Mouse (Mus musculus) limb, embryonic 12.5 days (tissue): ENCODE measurements around the gene Kctd19. TPM values are rescaled to one million over a fixed set of nuclear protein-coding genes. Genes with fewer than 3 reads are reported as not detected.

ENCODE experiments used
- ATAC-seq: fragments of 200-750 bp; cut with Nextera tagmentation; 2 replicates; pipeline ENCODE4 v1.8.0; 2017; ENCODE audit warnings: low read depth, moderate TSS enrichment; ENCODE audit not compliant: insufficient number of reproducible peaks, insufficient read depth, low FRiP score, low TSS enrichment
- H3K27ac ChIP-seq: fragments of 300-500 bp; sonication (generic); 2 replicates; pipeline ENCODE4 v1.5.1; 2016; ENCODE audit warnings: mild to moderate bottlenecking, moderate library complexity
- H3K27me3 ChIP-seq: fragments of 300-500 bp; sonication (generic); 2 replicates; pipeline ENCODE4 v1.6.1; 2016; ENCODE audit warnings: mild to moderate bottlenecking, moderate library complexity
- H3K36me3 ChIP-seq: fragments of 300-500 bp; sonication (generic); 2 replicates; pipeline ENCODE4 v1.6.1; 2016; ENCODE audit warnings: mild to moderate bottlenecking, moderate library complexity
- H3K4me1 ChIP-seq: fragments of 300-500 bp; sonication (generic); replicated peaks from 2 replicates; pipeline ENCODE4 v1.6.1; 2016
- H3K4me2 ChIP-seq: fragments of 300-500 bp; sonication (generic); 2 replicates; pipeline ENCODE4 v1.6.1; 2016; ENCODE audit warnings: mild to moderate bottlenecking, moderate library complexity
- H3K4me3 ChIP-seq: fragments of 300-500 bp; sonication (generic); replicated peaks from 2 replicates; pipeline ENCODE4 v1.5.1; 2016; ENCODE audit warnings: mild to moderate bottlenecking
- H3K9ac ChIP-seq: fragments of 300-500 bp; sonication (generic); replicated peaks from 2 replicates; pipeline ENCODE4 v1.6.1; 2016; ENCODE audit warnings: mild to moderate bottlenecking, moderate library complexity
- H3K9me3 ChIP-seq: fragments of 300-500 bp; sonication (generic); 2 replicates; pipeline ENCODE4 v1.6.1; 2016; ENCODE audit warnings: mild to moderate bottlenecking, moderate library complexity
- WGBS: fragments of 180-500 bp; shearing (Covaris S2); methylation state at CpG from one replicate; pipeline ENCODE4 v1.1.7; 2016; 5-methylcytosine and 5-hydroxymethylcytosine counted together
- polyA plus RNA-seq: library from polyadenylated mRNA; unstranded; fragments of >200 nt; fragmentation: Nextera tagmentation; extraction: Ambion mirVana; gene quantifications from 2 replicates; pipeline ENCODE4 v1.2.1, GENCODE M21; 2016

Gene Kctd19
- not detected in 2 replicates for polyA plus RNA-seq

DNA sequence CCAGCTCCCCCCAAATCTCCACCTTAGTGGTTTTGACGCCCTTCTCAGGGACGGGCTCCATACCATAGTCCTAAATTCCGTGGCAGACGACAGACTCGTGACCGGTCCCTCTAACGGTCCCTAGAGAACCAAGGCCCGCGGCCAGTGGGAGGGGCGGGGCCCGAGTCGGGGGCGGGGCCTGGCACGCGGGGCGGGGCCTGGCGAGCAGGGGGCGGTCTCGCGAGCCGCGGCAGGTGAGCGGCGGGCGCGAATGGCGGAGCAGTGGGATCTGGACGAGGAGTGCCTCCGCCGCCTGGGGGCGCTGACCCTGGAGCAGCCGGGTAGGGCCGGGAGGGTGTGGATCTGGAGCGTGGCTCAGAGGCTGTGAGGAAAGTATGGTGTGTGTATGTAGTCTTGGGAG, at the start of gene Kctd19, which contains the start of gene Lrrc36:
Gene Kctd19 (minus strand): TSS at position 112 of the 400 bp plus-strand sequence.
Gene Lrrc36 (plus strand): TSS at position 181 of the 400 bp plus-strand sequence.
- Histone ChIP-seq H3K4me3 (peak within 1 kb of the TSS; percentile 29), H3K27me3 (peaks cover 38% of the 10 kb centered on the region), H3K4me2 (peak within 1 kb of the TSS; percentile 53), H3K9me3 (peaks cover 6% of the 10 kb centered on the region; the same call in 1 of the 2 replicates), H3K27ac (no peak within 1 kb of the TSS), H3K4me1 (peaks cover 7% of the 10 kb centered on the region), H3K36me3 (no peaks in the 10 kb centered on the region), H3K9ac (no peak within 1 kb of the TSS; the same call in 1 of the 2 replicates)
- no peak for ATAC-seq
- 1% methylated on average over 34 of the region's 34 CpGs for WGBS

DNA sequence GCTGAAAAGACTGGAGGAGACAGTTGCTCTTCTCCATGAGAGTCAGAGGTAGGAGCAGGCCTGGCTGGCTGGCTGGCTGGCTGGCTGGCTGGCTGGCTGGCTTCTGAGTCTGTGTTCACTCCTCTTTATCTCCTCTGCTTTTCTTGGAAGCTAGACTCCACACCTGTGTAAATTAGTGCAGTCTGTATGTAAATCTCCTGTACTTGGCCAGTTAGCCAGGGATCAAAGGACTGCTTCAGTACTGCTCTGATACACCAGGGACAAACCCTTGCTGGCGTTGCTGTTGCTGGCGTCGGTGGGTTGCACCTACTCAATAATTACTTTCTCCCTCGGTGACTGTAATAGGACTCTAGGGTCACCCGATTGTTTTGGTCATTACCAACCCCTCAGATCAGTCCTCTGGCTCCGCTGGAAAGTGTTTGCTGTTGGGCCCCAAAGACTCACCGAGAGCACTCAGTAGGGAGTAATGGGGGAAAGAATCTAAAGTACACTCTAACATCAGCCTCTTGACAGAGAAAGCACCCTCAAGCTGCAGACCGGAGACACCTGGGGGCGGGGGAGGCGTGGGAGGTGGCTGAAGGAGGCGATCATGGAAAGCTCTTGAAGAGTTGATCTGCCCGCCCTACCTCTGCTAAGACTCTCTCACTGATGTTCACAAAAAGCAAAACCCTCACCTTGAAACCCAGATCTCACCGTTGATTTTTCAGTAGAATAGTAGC, 47.9 kb upstream of the Kctd19 start:
- no peaks in the 10 kb centered on the region for H3K9me3 ChIP-seq
- peaks cover 12% of the 10 kb centered on the region for H3K4me1 ChIP-seq
- no peak overlapping the region for H3K4me2 ChIP-seq
- ATAC-seq: no peak
- H3K36me3 ChIP-seq: no peaks in the 10 kb centered on the region
- no peak overlapping the region for H3K4me3 ChIP-seq
- no peak overlapping the region for H3K27ac ChIP-seq
- WGBS: 48% methylated on average over 13 of the region's 13 CpGs
- no peaks in the 10 kb centered on the region for H3K27me3 ChIP-seq
- no peak overlapping the region for H3K9ac ChIP-seq

DNA sequence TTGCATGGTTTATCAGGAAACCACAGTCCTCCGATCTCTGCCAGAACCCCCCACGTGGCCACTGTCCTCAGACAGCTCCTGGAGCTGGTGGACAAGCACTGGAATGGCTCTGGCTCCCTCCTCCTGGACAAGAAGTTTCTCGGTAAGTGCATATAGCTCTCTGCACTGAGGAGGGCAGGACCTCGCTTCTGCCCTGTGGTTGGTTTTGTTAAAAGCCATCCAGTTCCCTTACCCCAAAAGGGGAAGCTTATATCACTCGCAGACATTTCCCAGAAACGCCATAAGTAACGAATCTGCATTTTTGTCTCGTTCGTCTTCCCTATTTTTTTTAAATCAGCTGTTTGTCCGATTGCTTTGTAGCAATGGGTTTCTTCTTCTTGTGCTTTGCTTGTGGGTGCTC, 41.9 kb upstream of the Kctd19 start:
- Histone ChIP-seq H3K27ac (no peak overlapping the region), H3K4me3 (no peak overlapping the region)
- WGBS: 64% methylated on average over 10 of the region's 10 CpGs

DNA sequence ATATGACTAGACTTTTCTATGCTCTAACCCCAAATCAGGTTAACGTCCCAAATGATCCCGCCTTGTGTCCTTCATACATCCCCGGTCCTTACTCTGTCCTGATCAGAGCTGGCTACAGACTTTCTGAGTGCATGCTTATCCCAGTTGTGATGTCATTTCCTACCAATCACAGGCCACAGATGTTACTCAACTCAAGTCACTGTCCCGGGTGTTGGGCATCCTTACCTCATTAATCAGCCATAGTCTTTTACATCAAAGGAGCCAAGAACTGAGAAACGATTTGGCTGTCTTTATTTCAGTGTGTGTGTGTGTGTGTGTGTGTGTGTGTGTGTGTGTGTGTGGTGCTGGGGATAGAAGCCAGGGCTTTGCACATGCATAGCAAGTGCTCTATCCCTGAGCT, 40.8 kb upstream of the Kctd19 start:
- H3K9ac ChIP-seq: no peak overlapping the region
- no peak overlapping the region for H3K4me3 ChIP-seq
- no peak for ATAC-seq
- H3K27me3 ChIP-seq: no peaks in the 10 kb centered on the region
- H3K4me2 ChIP-seq: no peak overlapping the region
- H3K27ac ChIP-seq: no peak overlapping the region
- no peaks in the 10 kb centered on the region for H3K4me1 ChIP-seq
- H3K36me3 ChIP-seq: no peaks in the 10 kb centered on the region
- WGBS: 63% methylated on average over 5 of the region's 5 CpGs
- no peaks in the 10 kb centered on the region for H3K9me3 ChIP-seq

More for the DNA sequence above, 41.9 kb upstream of the Kctd19 start:
- H3K36me3 ChIP-seq: no peaks in the 10 kb centered on the region
- no peaks in the 10 kb centered on the region for H3K9me3 ChIP-seq
- H3K4me1 ChIP-seq: no peaks in the 10 kb centered on the region
- no peaks in the 10 kb centered on the region for H3K27me3 ChIP-seq
- H3K4me2 ChIP-seq: no peak overlapping the region
- ATAC-seq: no peak
- no peak overlapping the region for H3K9ac ChIP-seq

DNA sequence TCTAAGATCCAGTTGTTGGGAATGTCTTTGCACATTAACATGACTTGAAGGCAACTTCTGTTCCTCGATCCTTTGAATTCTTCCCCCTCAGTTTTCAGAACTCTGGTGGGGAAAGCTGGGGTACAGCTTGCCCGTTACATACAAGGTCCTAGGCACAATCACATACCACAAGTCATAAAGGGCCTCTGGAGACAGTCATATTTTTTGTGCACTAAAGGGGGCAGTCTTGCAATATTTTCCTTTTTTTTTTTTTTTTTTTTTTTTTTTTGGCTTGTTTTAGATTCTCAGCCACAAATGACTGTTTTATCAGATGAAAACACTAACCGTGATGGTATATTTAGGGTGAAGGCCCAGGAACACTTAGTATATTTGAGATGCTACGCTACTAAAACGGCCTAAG, 40.0 kb upstream of the Kctd19 start:
- H3K4me2 ChIP-seq: no peak overlapping the region
- no peaks in the 10 kb centered on the region for H3K9me3 ChIP-seq
- ATAC-seq: no peak
- no peak overlapping the region for H3K27ac ChIP-seq
- H3K9ac ChIP-seq: no peak overlapping the region
- H3K4me1 ChIP-seq: no peaks in the 10 kb centered on the region
- no peak overlapping the region for H3K4me3 ChIP-seq
- no peaks in the 10 kb centered on the region for H3K27me3 ChIP-seq
- 75% methylated on average over 5 of the region's 5 CpGs for WGBS
- no peaks in the 10 kb centered on the region for H3K36me3 ChIP-seq

DNA sequence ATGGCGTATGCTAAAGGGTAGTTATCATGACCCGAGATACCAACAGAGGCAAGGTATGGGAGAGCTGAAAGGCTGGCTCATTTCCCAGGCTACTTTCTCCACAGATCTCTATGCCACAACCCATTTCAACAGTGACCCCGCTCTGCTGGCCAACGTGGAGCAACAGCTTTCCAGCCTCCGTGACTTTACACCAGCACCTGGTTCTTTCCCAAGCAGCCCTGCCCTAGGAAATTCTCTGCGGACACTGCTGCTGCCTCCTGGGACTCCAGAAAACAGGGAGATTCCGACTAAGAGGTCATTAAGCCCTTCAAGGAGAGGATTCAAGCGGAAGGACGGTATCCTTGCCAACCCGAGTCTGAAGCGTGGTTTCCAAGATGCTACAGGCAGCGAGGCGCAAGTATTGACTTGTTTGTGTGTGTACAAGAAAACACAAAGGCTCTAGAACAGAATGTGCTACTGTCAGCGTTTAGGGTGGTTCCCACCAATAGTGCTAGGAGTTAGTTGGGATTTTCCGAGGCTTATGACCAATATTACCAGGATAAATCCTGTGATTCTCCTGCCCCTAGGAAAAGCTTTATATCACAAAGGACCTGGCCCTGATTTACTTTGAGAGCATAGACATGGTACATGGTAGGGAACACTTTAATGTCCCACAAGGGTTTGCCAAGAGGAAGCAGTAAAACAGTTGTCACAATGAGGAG, 38.8 kb upstream of the Kctd19 start:
- H3K4me1 ChIP-seq: no peaks in the 10 kb centered on the region
- no peaks in the 10 kb centered on the region for H3K36me3 ChIP-seq
- no peak overlapping the region for H3K4me2 ChIP-seq
- H3K9ac ChIP-seq: no peak overlapping the region
- WGBS: 70% methylated on average over 15 of the region's 15 CpGs
- no peak overlapping the region for H3K4me3 ChIP-seq
- no peaks in the 10 kb centered on the region for H3K9me3 ChIP-seq
- H3K27me3 ChIP-seq: no peaks in the 10 kb centered on the region
- H3K27ac ChIP-seq: no peak overlapping the region
- ATAC-seq: no peak

DNA sequence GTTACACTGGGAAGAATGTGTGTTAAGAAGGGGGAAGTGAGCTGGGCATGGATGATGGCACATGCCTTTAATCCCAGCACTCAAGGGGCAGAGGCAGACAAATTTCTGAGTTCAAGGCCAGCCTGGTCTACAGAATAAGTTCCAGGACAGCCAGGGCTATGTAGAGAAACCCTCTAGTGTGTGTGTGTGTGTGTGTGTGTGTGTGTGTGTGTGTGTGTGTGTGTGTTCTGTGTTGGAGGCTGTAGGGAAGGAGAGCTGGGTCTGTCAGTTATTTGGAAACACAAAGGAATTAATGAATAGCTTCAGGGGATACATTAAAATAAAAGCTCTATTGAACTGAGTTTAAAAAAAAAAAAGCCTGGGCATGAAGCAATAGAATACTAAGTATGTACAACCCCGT, 37.7 kb upstream of the Kctd19 start:
- Histone ChIP-seq H3K4me3 (no peak overlapping the region), H3K9me3 (no peaks in the 10 kb centered on the region), H3K9ac (no peak overlapping the region), H3K36me3 (no peaks in the 10 kb centered on the region), H3K27ac (no peak overlapping the region), H3K27me3 (no peaks in the 10 kb centered on the region), H3K4me2 (no peak overlapping the region), H3K4me1 (peaks cover 3% of the 10 kb centered on the region; the same call in 1 of the 2 replicates)
- ATAC-seq: no peak
- WGBS: 71% methylated on average over 1 of the region's 1 CpGs

DNA sequence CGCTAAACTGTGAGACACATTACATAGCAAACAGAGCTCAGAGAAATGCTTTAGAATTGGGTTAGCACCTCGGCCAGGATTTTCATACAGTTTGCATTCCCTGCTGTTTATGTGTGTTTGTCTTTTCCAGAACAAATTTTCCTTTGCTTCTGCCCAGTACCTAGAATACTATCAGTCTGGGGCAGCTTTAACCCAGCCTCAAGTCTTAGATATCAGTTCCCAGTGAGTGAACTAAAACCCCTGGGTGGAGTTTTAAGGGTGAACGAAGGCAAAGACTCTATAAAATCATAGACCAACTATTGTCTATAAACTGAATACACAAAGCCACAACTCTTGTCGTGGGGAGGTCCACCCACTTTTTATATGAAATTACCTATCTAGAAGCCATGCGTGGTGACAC, 35.3 kb upstream of the Kctd19 start:
- H3K9me3 ChIP-seq: no peaks in the 10 kb centered on the region
- no peaks in the 10 kb centered on the region for H3K27me3 ChIP-seq
- H3K9ac ChIP-seq: no peak overlapping the region
- ATAC-seq: no peak
- no peak overlapping the region for H3K27ac ChIP-seq
- no peak overlapping the region for H3K4me2 ChIP-seq
- 81% methylated on average over 5 of the region's 5 CpGs for WGBS
- H3K4me3 ChIP-seq: no peak overlapping the region
- peaks cover 9% of the 10 kb centered on the region; the same call in 1 of the 2 replicates for H3K4me1 ChIP-seq
- H3K36me3 ChIP-seq: no peaks in the 10 kb centered on the region

DNA sequence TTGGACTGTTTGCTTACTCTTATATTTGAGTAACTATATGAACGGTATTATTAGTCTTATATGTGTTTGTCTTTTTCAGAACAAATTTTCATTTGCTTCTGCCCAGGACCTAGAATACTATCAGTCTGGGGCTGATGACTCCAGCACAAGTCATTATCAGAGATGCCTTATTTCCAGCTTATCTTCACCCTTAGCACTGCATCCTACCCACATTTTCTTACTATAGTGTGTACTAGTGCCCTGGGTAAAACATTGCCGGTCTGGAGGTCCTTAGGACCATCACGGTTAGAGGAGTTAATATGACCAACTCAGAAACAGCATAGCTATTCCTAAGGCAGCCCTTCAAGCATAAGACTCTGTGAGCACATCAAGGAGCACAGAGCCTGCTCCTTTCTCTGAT, 34.9 kb upstream of the Kctd19 start:
- Histone ChIP-seq H3K4me1 (peaks cover 9% of the 10 kb centered on the region; the same call in 1 of the 2 replicates), H3K9ac (no peak overlapping the region), H3K4me2 (no peak overlapping the region), H3K9me3 (no peaks in the 10 kb centered on the region), H3K27ac (no peak overlapping the region), H3K36me3 (no peaks in the 10 kb centered on the region), H3K27me3 (no peaks in the 10 kb centered on the region), H3K4me3 (no peak overlapping the region)
- ATAC-seq: no peak
- 91% methylated on average over 3 of the region's 3 CpGs for WGBS

DNA sequence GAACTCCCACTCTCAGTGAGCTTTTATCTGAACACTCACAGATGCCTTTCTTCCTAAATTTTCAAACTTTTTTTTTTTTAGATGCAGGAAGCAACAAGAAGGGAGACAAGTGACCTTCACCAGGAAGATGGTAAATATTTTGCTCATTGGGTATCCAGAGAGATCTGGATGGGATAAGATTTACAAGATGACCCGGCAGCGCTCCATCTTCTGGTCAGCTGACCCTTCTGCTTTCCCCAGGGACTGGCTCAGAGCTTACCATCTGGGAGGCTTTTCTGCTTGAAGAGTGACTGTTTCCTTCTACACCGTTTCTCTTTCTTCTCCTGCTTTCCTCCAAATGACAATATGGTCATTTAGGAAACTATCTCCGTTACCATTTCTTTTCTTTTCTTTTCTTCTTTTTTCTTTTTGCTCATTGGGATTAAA, 32.8 kb upstream of the Kctd19 start:
- WGBS: 34% methylated on average over 4 of the region's 4 CpGs
- peak overlapping the region; percentile 19; the same call in 1 of the 2 replicates for H3K4me2 ChIP-seq

DNA sequence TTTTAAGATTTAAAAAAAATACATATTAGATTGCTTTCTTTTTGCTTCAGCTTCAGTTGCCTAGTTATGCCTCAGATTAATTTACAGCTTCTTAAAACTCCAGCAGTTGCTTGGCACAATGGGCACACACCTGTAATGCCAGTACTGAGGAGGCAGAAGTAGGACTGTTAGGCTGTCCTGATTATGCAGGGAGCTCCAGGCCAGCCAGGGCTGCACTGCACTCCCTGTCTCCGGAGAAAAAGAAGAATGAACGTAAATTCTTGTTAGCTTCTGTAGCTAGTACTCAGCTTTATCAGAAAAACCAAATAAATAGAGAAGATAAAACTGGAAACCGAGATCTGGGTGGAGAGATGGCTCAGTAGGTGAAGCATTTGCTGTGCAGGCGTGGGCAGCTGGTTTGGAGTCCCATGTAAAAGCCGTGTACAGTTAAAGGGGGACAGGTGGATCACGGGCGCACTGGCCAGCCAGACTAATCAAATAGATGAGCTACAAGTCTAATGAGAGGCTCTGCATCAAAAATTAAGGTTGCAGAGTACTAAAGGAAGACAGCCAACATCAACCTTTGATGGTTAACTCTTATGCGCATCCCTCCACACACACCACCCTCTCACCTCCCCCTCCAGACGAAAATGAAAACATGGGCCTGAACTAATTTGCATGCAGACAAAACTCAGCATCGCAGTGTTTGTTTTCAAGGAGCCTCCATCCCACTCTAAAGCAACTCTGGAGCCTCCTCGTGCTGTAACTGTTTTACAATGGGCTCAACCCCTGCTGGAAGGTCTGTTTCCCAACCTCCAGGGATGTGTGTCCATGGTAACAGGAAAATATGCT, 32.2 kb upstream of the Kctd19 start:
- 52% methylated on average over 11 of the region's 11 CpGs for WGBS
- Histone ChIP-seq H3K9ac (no peak overlapping the region), H3K4me3 (no peak overlapping the region), H3K27ac (no peak overlapping the region), H3K9me3 (no peaks in the 10 kb centered on the region), H3K4me1 (peaks cover 9% of the 10 kb centered on the region; the same call in 1 of the 2 replicates), H3K27me3 (0 out of 2 replicates have a peak, but pooled peaks cover 3% of the 10 kb centered on the region), H3K4me2 (peak overlapping the region; percentile 19; the same call in 1 of the 2 replicates), H3K36me3 (no peaks in the 10 kb centered on the region)
- no peak for ATAC-seq

More for the DNA sequence above, 32.8 kb upstream of the Kctd19 start:
- H3K27ac ChIP-seq: no peak overlapping the region
- no peaks in the 10 kb centered on the region for H3K36me3 ChIP-seq
- no peak overlapping the region for H3K4me3 ChIP-seq
- H3K9ac ChIP-seq: no peak overlapping the region
- no peak for ATAC-seq
- no peaks in the 10 kb centered on the region for H3K9me3 ChIP-seq
- peaks cover 9% of the 10 kb centered on the region; the same call in 1 of the 2 replicates for H3K4me1 ChIP-seq
- H3K27me3 ChIP-seq: 0 out of 2 replicates have a peak, but pooled peaks cover 3% of the 10 kb centered on the region
